Mouse (Mus musculus): ENCODE results near the gene Fut2. TPM values are rescaled to one million over a fixed set of nuclear protein-coding genes. Genes with fewer than 3 reads are reported as not detected.

The Fut2 gene
- polyA plus RNA-seq, 1 experiment from 2014 or later: 0.60 TPM

GRCm38 (mm10) chr7:45704046-45704559, 37.9 kb upstream of the Fut2 start:
- Histone ChIP-seq H3K9me3 (ENCODE audit: control insufficient read depth, low read length) (no peaks in the 10 kb centered on the region), H3K4me1 (replicated peaks; ENCODE audit: control insufficient read depth, insufficient read depth, low read length) (peaks cover 50% of the 10 kb centered on the region), H3K27me3 (ENCODE audit: control insufficient read depth, insufficient read depth, low read depth, low read length) (peaks cover 21% of the 10 kb centered on the region), H3K4me3 (ENCODE audit: low read length) (peak overlapping the region; percentile 68), H3K9ac (ENCODE audit: low read length) (peak overlapping the region; percentile 60), H3K36me3 (ENCODE audit: control insufficient read depth, insufficient read depth, low read length) (no peaks in the 10 kb centered on the region), H3K27ac (ENCODE audit: low read length) (peak overlapping the region; percentile 79), H3K4me2 (ENCODE audit: low read depth, low read length) (peak overlapping the region; percentile 97)
- peak; percentile 44 for ATAC-seq (ENCODE audit: low read depth)
- WGBS: 2% methylated on average over 13 of the region's 13 CpGs

- Histone ChIP-seq H3K4me2 (ENCODE audit: low read depth, low read length) (peak overlapping the region; percentile 97), H3K36me3 (ENCODE audit: control insufficient read depth, insufficient read depth, low read length) (no peaks in the 10 kb centered on the region), H3K4me3 (ENCODE audit: low read length) (peak overlapping the region; percentile 68), H3K4me1 (replicated peaks; ENCODE audit: control insufficient read depth, insufficient read depth, low read length) (peaks cover 50% of the 10 kb centered on the region), H3K9me3 (ENCODE audit: control insufficient read depth, low read length) (no peaks in the 10 kb centered on the region), H3K27ac (ENCODE audit: low read length) (peak overlapping the region; percentile 79), H3K27me3 (ENCODE audit: control insufficient read depth, insufficient read depth, low read depth, low read length) (peaks cover 25% of the 10 kb centered on the region), H3K9ac (ENCODE audit: low read length) (peak overlapping the region; percentile 60)
- no peak for ATAC-seq (ENCODE audit: low read depth)
- 35% methylated on average over 12 of the region's 12 CpGs for WGBS
Observed at GRCm38 (mm10) chr7:45703521-45704033, 37.4 kb upstream of the Fut2 start.

- Histone ChIP-seq H3K36me3 (ENCODE audit: control insufficient read depth, insufficient read depth, low read length) (no peaks in the 10 kb centered on the region), H3K4me1 (replicated peaks; ENCODE audit: control insufficient read depth, insufficient read depth, low read length) (peaks cover 43% of the 10 kb centered on the region), H3K27me3 (ENCODE audit: control insufficient read depth, insufficient read depth, low read depth, low read length) (peaks cover 30% of the 10 kb centered on the region), H3K9me3 (ENCODE audit: control insufficient read depth, low read length) (no peaks in the 10 kb centered on the region), H3K9ac (ENCODE audit: low read length) (no peak overlapping the region), H3K4me3 (ENCODE audit: low read length) (no peak overlapping the region), H3K27ac (ENCODE audit: low read length) (no peak overlapping the region), H3K4me2 (ENCODE audit: low read depth, low read length) (no peak overlapping the region; the same call in 1 of the 2 replicates)
- 85% methylated on average over 17 of the region's 17 CpGs for WGBS
- no peak for ATAC-seq (ENCODE audit: low read depth)
Observed at GRCm38 (mm10) chr7:45702809-45703520, 36.8 kb upstream of the Fut2 start.

- Histone ChIP-seq H3K4me1 (replicated peaks; ENCODE audit: control insufficient read depth, insufficient read depth, low read length) (peaks cover 37% of the 10 kb centered on the region), H3K4me2 (ENCODE audit: low read depth, low read length) (no peak overlapping the region), H3K36me3 (ENCODE audit: control insufficient read depth, insufficient read depth, low read length) (no peaks in the 10 kb centered on the region), H3K4me3 (ENCODE audit: low read length) (no peak overlapping the region), H3K9me3 (ENCODE audit: control insufficient read depth, low read length) (no peaks in the 10 kb centered on the region), H3K27me3 (ENCODE audit: control insufficient read depth, insufficient read depth, low read depth, low read length) (peaks cover 30% of the 10 kb centered on the region), H3K27ac (ENCODE audit: low read length) (no peak overlapping the region), H3K9ac (ENCODE audit: low read length) (no peak overlapping the region)
- no peak for ATAC-seq (ENCODE audit: low read depth)
- WGBS: 93% methylated on average over 11 of the region's 11 CpGs
Observed at GRCm38 (mm10) chr7:45702316-45702715, 36.1 kb upstream of the Fut2 start.

- Histone ChIP-seq H3K27ac (ENCODE audit: low read length) (no peak overlapping the region), H3K4me3 (ENCODE audit: low read length) (no peak overlapping the region), H3K4me1 (replicated peaks; ENCODE audit: control insufficient read depth, insufficient read depth, low read length) (peaks cover 33% of the 10 kb centered on the region), H3K36me3 (ENCODE audit: control insufficient read depth, insufficient read depth, low read length) (no peaks in the 10 kb centered on the region), H3K9me3 (ENCODE audit: control insufficient read depth, low read length) (no peaks in the 10 kb centered on the region), H3K4me2 (ENCODE audit: low read depth, low read length) (no peak overlapping the region), H3K9ac (ENCODE audit: low read length) (no peak overlapping the region), H3K27me3 (ENCODE audit: control insufficient read depth, insufficient read depth, low read depth, low read length) (peaks cover 30% of the 10 kb centered on the region)
- WGBS: 87% methylated on average over 11 of the region's 11 CpGs
- no peak for ATAC-seq (ENCODE audit: low read depth)
Observed at GRCm38 (mm10) chr7:45701607-45702006, 35.4 kb upstream of the Fut2 start.

- Histone ChIP-seq H3K4me1 (replicated peaks; ENCODE audit: control insufficient read depth, insufficient read depth, low read length) (peaks cover 29% of the 10 kb centered on the region), H3K9ac (ENCODE audit: low read length) (peak overlapping the region; percentile 33), H3K4me2 (ENCODE audit: low read depth, low read length) (peak overlapping the region; percentile 60), H3K4me3 (ENCODE audit: low read length) (peak overlapping the region; percentile 42; the same call in 1 of the 2 replicates), H3K27ac (ENCODE audit: low read length) (no peak overlapping the region), H3K9me3 (ENCODE audit: control insufficient read depth, low read length) (no peaks in the 10 kb centered on the region), H3K27me3 (ENCODE audit: control insufficient read depth, insufficient read depth, low read depth, low read length) (peaks cover 30% of the 10 kb centered on the region), H3K36me3 (ENCODE audit: control insufficient read depth, insufficient read depth, low read length) (no peaks in the 10 kb centered on the region)
- no peak for ATAC-seq (ENCODE audit: low read depth)
- WGBS: 33% methylated on average over 11 of the region's 11 CpGs
Observed at GRCm38 (mm10) chr7:45701072-45701471, 34.9 kb upstream of the Fut2 start.

GRCm38 (mm10) chr7:45700301-45701015, 34.3 kb upstream of the Fut2 start:
- Histone ChIP-seq H3K4me3 (ENCODE audit: low read length) (peak overlapping the region; percentile 42), H3K27ac (ENCODE audit: low read length) (no peak overlapping the region), H3K36me3 (ENCODE audit: control insufficient read depth, insufficient read depth, low read length) (no peaks in the 10 kb centered on the region), H3K9ac (ENCODE audit: low read length) (peak overlapping the region; percentile 43), H3K4me1 (replicated peaks; ENCODE audit: control insufficient read depth, insufficient read depth, low read length) (peaks cover 23% of the 10 kb centered on the region), H3K4me2 (ENCODE audit: low read depth, low read length) (peak overlapping the region; percentile 60), H3K9me3 (ENCODE audit: control insufficient read depth, low read length) (no peaks in the 10 kb centered on the region), H3K27me3 (ENCODE audit: control insufficient read depth, insufficient read depth, low read depth, low read length) (peaks cover 30% of the 10 kb centered on the region)
- peak; percentile 12; the same call in 1 of the 2 replicates for ATAC-seq (ENCODE audit: low read depth)
- under 1% methylated on average over 20 of the region's 20 CpGs for WGBS

- H3K9me3 ChIP-seq (ENCODE audit: control insufficient read depth, low read length): no peaks in the 10 kb centered on the region
- H3K9ac ChIP-seq (ENCODE audit: low read length): peak within 1 kb of the TSS; percentile 43
- H3K36me3 ChIP-seq (ENCODE audit: control insufficient read depth, insufficient read depth, low read length): no peaks in the 10 kb centered on the region
- peak within 1 kb of the TSS; percentile 60 for H3K4me2 ChIP-seq (ENCODE audit: low read depth, low read length)
- peaks cover 21% of the 10 kb centered on the region for H3K4me1 ChIP-seq (replicated peaks; ENCODE audit: control insufficient read depth, insufficient read depth, low read length)
- 2% methylated on average over 36 of the region's 36 CpGs for WGBS
- no peak within 1 kb of the TSS for H3K27ac ChIP-seq (ENCODE audit: low read length)
- H3K27me3 ChIP-seq (ENCODE audit: control insufficient read depth, insufficient read depth, low read depth, low read length): peaks cover 30% of the 10 kb centered on the region
- no peak for ATAC-seq (ENCODE audit: low read depth)
- H3K4me3 ChIP-seq (ENCODE audit: low read length): peak within 1 kb of the TSS; percentile 42
Observed at GRCm38 (mm10) chr7:45699523-45700141, 33.4 kb upstream of the Fut2 start, which contains the start of gene Car11. Gene Car11 (plus strand): TSS chr7:45699843.

- peaks cover 30% of the 10 kb centered on the region for H3K27me3 ChIP-seq (ENCODE audit: control insufficient read depth, insufficient read depth, low read depth, low read length)
- peaks cover 10% of the 10 kb centered on the region for H3K4me1 ChIP-seq (replicated peaks; ENCODE audit: control insufficient read depth, insufficient read depth, low read length)
- H3K27ac ChIP-seq (ENCODE audit: low read length): no peak overlapping the region
- no peak overlapping the region for H3K4me2 ChIP-seq (ENCODE audit: low read depth, low read length)
- H3K36me3 ChIP-seq (ENCODE audit: control insufficient read depth, insufficient read depth, low read length): no peaks in the 10 kb centered on the region
- H3K4me3 ChIP-seq (ENCODE audit: low read length): no peak overlapping the region
- no peak overlapping the region for H3K9ac ChIP-seq (ENCODE audit: low read length)
- WGBS: 81% methylated on average over 5 of the region's 7 CpGs
- no peak for ATAC-seq (ENCODE audit: low read depth)
- H3K9me3 ChIP-seq (ENCODE audit: control insufficient read depth, low read length): no peaks in the 10 kb centered on the region
Observed at GRCm38 (mm10) chr7:45697894-45698293, 31.7 kb upstream of the Fut2 start.
